Mouse (Mus musculus): ENCODE data around the gene Fzd5. TPM values are rescaled to one million over a fixed set of nuclear protein-coding genes. Genes with fewer than 3 reads are reported as not detected.

Fzd5 gene
- total and polyA plus RNA-seq, 2 experiments from 2014 or later: 0.38 to 2.7 TPM

GRCm38 (mm10) chr1:64757254-64757653, 19.7 kb upstream of the Fzd5 start:
- no peaks in the 10 kb centered on the region for H3K9me3 ChIP-seq (ENCODE audit: low read length)
- H3K27ac ChIP-seq: no peak overlapping the region
- no peak overlapping the region for H3K9ac ChIP-seq (replicated peaks; ENCODE audit: low read length)
- no peaks in the 10 kb centered on the region for H3K4me1 ChIP-seq (ENCODE audit: insufficient read depth, low read length)
- no peak overlapping the region for H3K4me2 ChIP-seq (ENCODE audit: low read depth, low read length)
- H3K4me3 ChIP-seq (ENCODE audit: low read length): no peak overlapping the region
- DNase-seq (ENCODE audit: low spot score): peak; percentile 47
- ATAC-seq: no peak; the same call in 1 of the 2 replicates
- no peaks in the 10 kb centered on the region for H3K36me3 ChIP-seq (ENCODE audit: insufficient read depth, low read length)
- TF ChIP-seq CTCF (IDR thresholded peaks at IDR 0.05; ENCODE audit: low read depth): no peak
- no peaks in the 10 kb centered on the region for H3K27me3 ChIP-seq (ENCODE audit: insufficient read depth, low read length)
- WGBS: 33% methylated on average over 2 of the region's 2 CpGs

DNA sequence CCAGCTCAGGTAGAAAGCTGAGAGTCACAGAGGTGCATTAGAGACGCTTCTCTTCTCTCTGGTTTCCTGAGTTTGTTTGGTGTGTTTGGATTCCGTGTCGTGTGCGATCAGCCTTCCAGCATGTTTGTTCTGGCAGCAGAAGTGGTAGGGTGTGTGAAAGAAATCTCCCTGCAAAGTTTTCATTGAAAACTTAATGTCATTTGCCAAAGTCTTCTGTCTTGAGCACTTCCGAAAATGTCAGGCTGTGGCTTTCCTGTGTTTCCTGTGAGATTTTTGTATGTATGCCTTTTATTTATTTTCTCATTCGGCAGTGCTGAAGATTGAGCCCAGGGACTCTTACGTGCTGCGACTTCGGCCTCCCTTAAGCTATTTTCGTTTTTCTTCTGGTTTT, 19.1 kb upstream of the Fzd5 start:
- no peaks in the 10 kb centered on the region for H3K9me3 ChIP-seq (ENCODE audit: low read length)
- 75% methylated on average over 10 of the region's 10 CpGs for WGBS
- no peak overlapping the region for H3K27ac ChIP-seq
- DNase-seq (ENCODE audit: low spot score): no peak
- ATAC-seq: no peak
- no peak overlapping the region for H3K4me3 ChIP-seq (ENCODE audit: low read length)
- H3K27me3 ChIP-seq (ENCODE audit: insufficient read depth, low read length): no peaks in the 10 kb centered on the region
- no peak overlapping the region for H3K4me2 ChIP-seq (ENCODE audit: low read depth, low read length)
- no peak for TF ChIP-seq CTCF (IDR thresholded peaks at IDR 0.05; ENCODE audit: low read depth)
- no peaks in the 10 kb centered on the region for H3K36me3 ChIP-seq (ENCODE audit: insufficient read depth, low read length)
- no peak overlapping the region for H3K9ac ChIP-seq (replicated peaks; ENCODE audit: low read length)
- H3K4me1 ChIP-seq (ENCODE audit: insufficient read depth, low read length): no peaks in the 10 kb centered on the region

- no peaks in the 10 kb centered on the region for H3K27me3 ChIP-seq (ENCODE audit: insufficient read depth, low read length)
- WGBS: 65% methylated on average over 7 of the region's 7 CpGs
- no peaks in the 10 kb centered on the region for H3K36me3 ChIP-seq (ENCODE audit: insufficient read depth, low read length)
- no peak for TF ChIP-seq CTCF (IDR thresholded peaks at IDR 0.05; ENCODE audit: low read depth)
- no peaks in the 10 kb centered on the region for H3K9me3 ChIP-seq (ENCODE audit: low read length)
- no peak for DNase-seq (ENCODE audit: low spot score)
- H3K4me3 ChIP-seq (ENCODE audit: low read length): no peak overlapping the region
- no peak for ATAC-seq
- no peak overlapping the region for H3K4me2 ChIP-seq (ENCODE audit: low read depth, low read length)
- no peaks in the 10 kb centered on the region for H3K4me1 ChIP-seq (ENCODE audit: insufficient read depth, low read length)
- no peak overlapping the region for H3K9ac ChIP-seq (replicated peaks; ENCODE audit: low read length)
- no peak overlapping the region for H3K27ac ChIP-seq
Observed at GRCm38 (mm10) chr1:64755971-64756639, 18.6 kb upstream of the Fzd5 start.

- Histone ChIP-seq H3K4me3 (ENCODE audit: low read length) (no peak overlapping the region), H3K27ac (no peak overlapping the region), H3K9me3 (ENCODE audit: low read length) (no peaks in the 10 kb centered on the region), H3K4me2 (ENCODE audit: low read depth, low read length) (no peak overlapping the region), H3K4me1 (ENCODE audit: insufficient read depth, low read length) (no peaks in the 10 kb centered on the region), H3K36me3 (ENCODE audit: insufficient read depth, low read length) (no peaks in the 10 kb centered on the region), H3K9ac (replicated peaks; ENCODE audit: low read length) (no peak overlapping the region), H3K27me3 (ENCODE audit: insufficient read depth, low read length) (no peaks in the 10 kb centered on the region)
- no peak for TF ChIP-seq CTCF (IDR thresholded peaks at IDR 0.05; ENCODE audit: low read depth)
- 93% methylated on average over 5 of the region's 5 CpGs for WGBS
- ATAC-seq (no peak), DNase-seq (ENCODE audit: low spot score) (no peak)
Observed at GRCm38 (mm10) chr1:64754658-64755057, 17.1 kb upstream of the Fzd5 start.

- Histone ChIP-seq H3K9ac (replicated peaks; ENCODE audit: low read length) (no peak overlapping the region), H3K4me1 (ENCODE audit: insufficient read depth, low read length) (no peaks in the 10 kb centered on the region), H3K27ac (no peak overlapping the region), H3K36me3 (ENCODE audit: insufficient read depth, low read length) (no peaks in the 10 kb centered on the region), H3K27me3 (ENCODE audit: insufficient read depth, low read length) (no peaks in the 10 kb centered on the region), H3K4me2 (ENCODE audit: low read depth, low read length) (no peak overlapping the region), H3K4me3 (ENCODE audit: low read length) (no peak overlapping the region), H3K9me3 (ENCODE audit: low read length) (no peaks in the 10 kb centered on the region)
- TF ChIP-seq CTCF (IDR thresholded peaks at IDR 0.05; ENCODE audit: low read depth): no peak
- DNase-seq (ENCODE audit: low spot score): no peak
- no peak for ATAC-seq
- 75% methylated on average over 7 of the region's 7 CpGs for WGBS
Observed at GRCm38 (mm10) chr1:64753668-64754067, 16.1 kb upstream of the Fzd5 start.

DNA sequence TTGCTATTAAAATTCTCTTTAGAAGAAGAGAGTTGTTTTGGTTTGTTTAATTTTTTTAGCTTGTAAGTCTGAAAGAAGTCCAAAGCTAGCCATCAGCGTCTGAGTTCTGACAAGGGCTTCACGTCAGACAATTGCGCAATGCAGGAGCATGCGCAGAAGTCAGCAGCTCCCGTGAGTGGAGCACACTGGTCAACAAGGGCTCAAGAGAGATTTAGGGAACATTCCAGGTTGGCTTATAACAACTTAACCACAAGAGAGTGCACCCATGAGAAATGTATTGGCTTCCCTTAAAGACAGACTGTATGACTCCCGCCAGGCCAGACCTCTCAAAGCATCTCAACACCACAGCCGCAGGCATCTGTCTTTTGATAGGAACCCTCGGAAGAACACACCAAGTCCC, 15.6 kb upstream of the Fzd5 start:
- DNase-seq (ENCODE audit: low spot score) (no peak), ATAC-seq (no peak)
- no peaks in the 10 kb centered on the region for H3K4me1 ChIP-seq (ENCODE audit: insufficient read depth, low read length)
- H3K36me3 ChIP-seq (ENCODE audit: insufficient read depth, low read length): no peaks in the 10 kb centered on the region
- no peaks in the 10 kb centered on the region for H3K27me3 ChIP-seq (ENCODE audit: insufficient read depth, low read length)
- no peak overlapping the region for H3K4me2 ChIP-seq (ENCODE audit: low read depth, low read length)
- H3K9ac ChIP-seq (replicated peaks; ENCODE audit: low read length): no peak overlapping the region
- H3K9me3 ChIP-seq (ENCODE audit: low read length): no peaks in the 10 kb centered on the region
- H3K4me3 ChIP-seq (ENCODE audit: low read length): no peak overlapping the region
- TF ChIP-seq CTCF (IDR thresholded peaks at IDR 0.05; ENCODE audit: low read depth): no peak
- WGBS: 88% methylated on average over 8 of the region's 8 CpGs
- H3K27ac ChIP-seq: no peak overlapping the region

- no peak for ATAC-seq
- Histone ChIP-seq H3K9me3 (ENCODE audit: low read length) (no peaks in the 10 kb centered on the region), H3K4me3 (ENCODE audit: low read length) (no peak overlapping the region), H3K4me1 (ENCODE audit: insufficient read depth, low read length) (no peaks in the 10 kb centered on the region), H3K27ac (no peak overlapping the region), H3K9ac (replicated peaks; ENCODE audit: low read length) (no peak overlapping the region), H3K36me3 (ENCODE audit: insufficient read depth, low read length) (no peaks in the 10 kb centered on the region), H3K27me3 (ENCODE audit: insufficient read depth, low read length) (no peaks in the 10 kb centered on the region), H3K4me2 (ENCODE audit: low read depth, low read length) (no peak overlapping the region)
- DNase-seq (ENCODE audit: low spot score): no peak
- no peak for TF ChIP-seq CTCF (IDR thresholded peaks at IDR 0.05; ENCODE audit: low read depth)
Observed at GRCm38 (mm10) chr1:64744616-64745015, 7.1 kb upstream of the Fzd5 start.
